Mouse (Mus musculus) bone marrow macrophage, adult 2 months (primary cell): ENCODE data around the gene Dohh.

Experiments
- CTCF ChIP-seq: IDR thresholded peaks from 2 replicates; pipeline ENCODE4 v1.5.1; 2012; ENCODE audit warnings: low read depth, mild to moderate bottlenecking, low read length, moderate library complexity
- POLR2A ChIP-seq: IDR thresholded peaks from 2 replicates; pipeline ENCODE4 v1.6.1; 2012; ENCODE audit warnings: mild to moderate bottlenecking, low read depth, low read length, borderline replicate concordance

DNA sequence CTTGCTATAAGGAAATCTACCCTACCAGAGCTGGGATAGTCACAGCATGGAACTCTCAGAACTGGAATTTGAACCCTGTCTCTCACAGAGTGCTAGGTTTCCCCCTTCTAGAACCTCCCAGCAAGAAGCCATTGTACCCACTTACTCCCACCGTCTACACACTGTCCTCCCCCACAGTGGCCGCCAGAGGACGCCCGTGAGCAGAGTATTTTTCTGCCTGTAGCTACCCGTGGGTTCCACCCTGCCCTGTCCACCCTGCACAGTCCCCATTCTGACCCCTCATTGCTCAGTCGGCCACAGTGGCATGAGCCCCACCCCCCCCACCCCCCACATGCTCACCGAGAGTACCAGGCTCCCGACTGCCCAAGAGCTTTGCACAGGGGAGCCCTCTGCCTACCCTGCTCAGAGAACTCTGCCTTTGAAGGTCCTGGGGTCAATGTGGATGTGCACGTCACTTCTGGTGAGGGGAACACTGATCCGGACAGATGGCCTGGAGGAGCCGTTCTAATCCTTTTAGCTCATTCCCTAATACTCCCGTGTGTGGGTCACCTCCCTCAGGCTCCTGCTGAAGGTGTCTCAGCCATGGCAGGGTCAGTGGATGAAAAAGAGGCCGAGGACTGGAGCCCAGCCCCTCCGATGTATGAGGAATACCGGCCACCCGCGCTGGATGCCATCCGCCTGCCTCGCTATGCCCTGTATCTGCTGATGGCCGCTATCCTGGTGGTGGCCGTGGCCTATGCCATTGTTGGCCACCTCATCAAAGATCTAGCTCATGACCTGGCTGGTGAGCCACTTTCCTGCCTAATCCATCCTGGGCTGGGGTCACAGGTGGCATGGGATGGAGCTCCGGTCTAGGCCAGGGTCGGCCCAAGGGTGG, 5.8 kb downstream of the Dohh start:
- TF ChIP-seq POLR2A: no peak
- peak; percentile 98 for TF ChIP-seq CTCF
